In genomic region chr4:16355184-16355583, GRCm38 (mm10) we compare ENCODE assay signal across 11 mouse cellular contexts.
"Had no signal": no experiment of that assay in that cellular context is flagged by ENCODE, and none has a peak within 500 bp of the region (broad histone marks: within the 10 kb centered on the region; RNA-seq: fewer than 3 reads in every experiment).

No protein-coding gene starts in this region.

- H3K4me2 ChIP-seq: limb, embryonic 12.5 days; liver, embryonic 13.5 days; midbrain, embryonic 15.5 days had no signal

- DNase-seq: kidney, adult 2 months; kidney, postnatal 25 days; liver; liver, embryonic 13.5 days; liver, postnatal 0 days; lung, postnatal 36 days; right cerebral cortex, postnatal 25 days; thymus, postnatal 36 days had no signal

- H3K4me3 ChIP-seq: left cerebral cortex, adult 2 months; limb, embryonic 12.5 days; liver, embryonic 13.5 days; midbrain, embryonic 15.5 days had no signal

- H3K27ac ChIP-seq: left cerebral cortex, adult 2 months; limb, embryonic 12.5 days; liver, embryonic 13.5 days; midbrain, embryonic 15.5 days had no signal

- H3K9me3 ChIP-seq: limb, embryonic 12.5 days; liver, embryonic 13.5 days; midbrain, embryonic 15.5 days had no signal

- H3K36me3 ChIP-seq: limb, embryonic 12.5 days; liver, embryonic 13.5 days; midbrain, embryonic 15.5 days had no signal

- H3K4me1 ChIP-seq: limb, embryonic 12.5 days; liver, embryonic 13.5 days; midbrain, embryonic 15.5 days had no signal

- H3K27me3 ChIP-seq: limb, embryonic 12.5 days; liver, embryonic 13.5 days; midbrain, embryonic 15.5 days had no signal

- H3K9ac ChIP-seq: limb, embryonic 12.5 days; liver, embryonic 13.5 days; liver, postnatal 0 days; midbrain, embryonic 15.5 days had no signal

- ATAC-seq: liver, postnatal 0 days; midbrain, embryonic 15.5 days had no signal
